Mouse (Mus musculus) adrenal gland, adult (tissue): ENCODE results near the gene Ranbp2.
A peak's percentile ranks its signal among the peaks of the same experiment; 100 is the strongest.

Experiments
- DNase-seq, 2 experiments: peaks; one replicate each; pipeline ENCODE4 v3.0.0; 2022 to 2023; ENCODE audit warnings: low spot score in 1 of 2; ENCODE audit not compliant: inconsistent age in 2 of 2

Ranbp2 gene

DNA sequence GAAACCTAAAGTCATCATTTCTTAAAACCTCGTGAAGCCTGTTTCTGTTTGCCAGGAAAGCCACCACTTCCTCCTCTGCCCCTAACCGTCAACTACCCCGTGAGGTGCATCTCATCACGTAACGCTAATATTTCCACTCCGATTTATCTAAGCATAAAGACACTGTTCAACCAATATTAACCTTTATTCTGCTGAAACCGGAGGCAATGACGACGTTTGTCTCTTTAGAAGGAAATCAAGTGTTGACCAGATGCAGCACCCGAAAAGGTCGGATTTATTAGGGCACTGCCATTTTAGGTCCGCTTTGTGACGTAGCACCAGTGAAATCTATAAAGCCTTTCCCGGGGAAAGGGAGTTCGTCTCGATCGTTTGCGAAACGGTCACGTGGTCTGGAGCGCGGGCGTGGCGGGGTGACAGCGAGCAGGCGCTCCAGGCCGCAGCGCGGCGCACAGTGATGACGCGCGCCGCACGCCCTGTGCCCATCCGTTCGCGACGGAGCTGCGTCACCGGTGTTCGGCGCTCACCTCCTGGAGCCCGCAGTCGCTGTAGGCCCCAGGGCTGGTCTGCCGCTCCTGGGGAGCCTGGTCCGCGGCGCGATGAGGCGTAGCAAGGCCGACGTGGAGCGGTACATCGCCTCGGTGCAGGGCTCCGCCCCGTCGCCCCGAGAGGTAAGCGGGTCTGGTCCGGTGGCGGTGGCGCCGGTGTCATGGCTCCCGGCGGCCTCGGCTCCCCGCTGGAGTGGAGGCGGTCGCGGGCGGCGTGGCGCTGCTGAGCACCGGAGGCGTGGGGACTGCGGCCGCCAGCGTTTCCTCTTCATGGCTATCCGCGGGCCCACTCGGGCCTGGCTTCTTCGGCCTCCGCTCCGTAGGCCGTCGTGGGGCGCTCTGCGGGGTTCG is at the start of gene Ranbp2:
Gene Ranbp2 (plus strand): TSS at position 537 of the 896 bp plus-strand sequence.
- DNase-seq: peak; percentile 99

DNA sequence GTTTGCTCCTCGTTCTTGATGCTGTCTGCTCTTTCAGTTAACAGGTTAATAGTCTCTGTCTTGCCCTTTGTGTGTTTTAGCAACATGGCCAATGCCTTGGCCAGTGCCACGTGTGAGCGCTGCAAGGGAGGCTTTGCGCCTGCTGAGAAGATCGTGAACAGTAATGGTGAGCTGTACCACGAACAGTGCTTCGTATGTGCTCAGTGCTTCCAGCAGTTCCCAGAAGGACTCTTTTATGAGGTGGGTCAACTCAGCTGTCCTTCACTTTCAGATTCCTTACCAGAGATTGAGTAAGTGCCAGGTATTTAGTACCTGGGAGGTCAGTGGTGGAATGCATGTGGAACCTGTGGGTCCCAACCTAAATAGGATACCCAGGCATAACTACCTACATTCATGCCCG is 47.8 kb upstream of the Ranbp2 start:
- DNase-seq: no peak

DNA sequence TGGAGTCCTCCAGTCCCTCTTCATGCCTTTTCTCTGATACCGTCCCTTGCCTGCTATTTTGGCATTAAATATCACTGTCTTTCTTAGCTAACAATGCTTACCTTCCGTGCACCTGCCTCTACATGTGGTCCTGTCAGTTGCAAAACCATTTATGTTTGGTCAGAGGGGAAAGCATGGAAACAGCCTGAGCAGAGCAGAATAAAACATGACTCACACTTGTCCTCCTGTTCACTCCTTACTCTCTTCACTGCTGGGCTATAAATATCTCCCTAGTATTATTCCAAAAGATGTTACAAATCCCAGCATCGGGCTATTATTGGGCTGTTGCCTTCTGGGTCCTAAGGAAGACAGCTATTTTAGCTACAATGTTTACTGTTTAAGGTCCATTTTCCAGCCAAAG is 44.9 kb upstream of the Ranbp2 start:
- DNase-seq: peak in 1 of 2 experiments; percentile 60

DNA sequence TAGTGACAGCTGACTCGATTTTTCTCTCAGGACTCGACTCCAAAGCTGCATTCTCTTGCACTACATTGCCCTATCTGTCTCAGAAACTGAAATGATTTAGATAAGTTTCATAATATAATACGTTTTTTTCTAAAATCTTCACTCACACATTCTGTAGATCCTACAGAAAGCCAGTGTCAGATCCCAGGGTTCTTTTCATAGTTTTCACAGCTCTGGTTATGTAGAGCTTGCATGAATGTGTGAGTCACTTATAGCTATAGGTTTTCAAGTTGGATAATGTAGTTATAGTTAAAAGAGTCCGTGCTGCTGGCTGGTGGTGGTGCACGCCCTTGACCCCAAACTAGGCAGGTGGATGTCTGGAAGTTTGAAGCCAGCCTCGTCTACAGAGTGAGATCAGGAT is 42.1 kb upstream of the Ranbp2 start:
- no peak for DNase-seq

DNA sequence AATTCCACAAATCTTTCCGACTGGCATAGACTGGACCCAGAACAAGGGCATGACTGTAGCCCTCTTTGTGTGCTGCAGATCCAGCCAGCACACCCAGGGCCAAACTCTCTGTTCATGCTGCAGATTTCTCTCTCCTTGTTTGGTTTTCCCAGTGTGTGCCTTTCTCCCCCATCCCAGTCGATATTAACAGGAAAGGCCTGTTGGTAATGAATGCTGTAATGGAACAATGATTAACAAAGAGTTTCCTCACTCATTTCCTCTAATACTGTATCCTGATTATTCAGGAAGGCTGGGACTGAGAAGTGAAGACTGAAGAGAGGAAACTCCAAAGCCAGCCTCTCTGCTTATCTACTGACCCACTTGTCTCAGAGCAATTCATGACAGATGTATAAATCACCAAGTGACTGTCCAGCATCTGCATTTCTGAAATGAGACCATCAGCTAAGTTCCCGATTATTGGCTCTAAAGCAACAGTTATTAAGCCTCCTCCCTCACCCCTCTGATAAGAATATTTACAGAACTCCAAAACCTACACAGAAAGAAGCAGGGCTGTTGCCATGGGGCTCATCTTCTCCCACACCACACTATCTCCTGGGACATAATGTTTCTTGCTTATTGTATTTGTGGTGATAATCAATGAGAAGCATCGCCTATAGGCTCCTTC is 41.3 kb upstream of the Ranbp2 start:
- peak in 1 of 2 experiments; percentile 57 for DNase-seq

DNA sequence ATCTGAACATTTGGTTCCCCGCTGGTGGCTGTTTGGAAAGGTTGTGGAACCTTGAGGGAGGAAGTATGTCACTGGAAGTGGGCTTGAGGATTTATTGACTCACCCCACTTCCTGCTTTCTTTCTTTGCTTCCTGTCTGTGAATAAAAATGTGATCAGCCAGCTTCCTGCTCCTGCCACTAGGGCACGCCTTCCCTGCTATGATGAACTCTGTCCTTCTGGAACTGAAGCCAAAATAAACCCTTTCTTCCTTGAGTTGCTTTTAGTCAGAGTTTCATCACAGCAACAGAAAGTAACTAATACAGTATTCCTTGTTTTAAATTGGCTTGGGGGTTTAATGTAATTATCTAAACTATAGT is 40.8 kb upstream of the Ranbp2 start:
- DNase-seq: peak in 1 of 2 experiments; percentile 72

DNA sequence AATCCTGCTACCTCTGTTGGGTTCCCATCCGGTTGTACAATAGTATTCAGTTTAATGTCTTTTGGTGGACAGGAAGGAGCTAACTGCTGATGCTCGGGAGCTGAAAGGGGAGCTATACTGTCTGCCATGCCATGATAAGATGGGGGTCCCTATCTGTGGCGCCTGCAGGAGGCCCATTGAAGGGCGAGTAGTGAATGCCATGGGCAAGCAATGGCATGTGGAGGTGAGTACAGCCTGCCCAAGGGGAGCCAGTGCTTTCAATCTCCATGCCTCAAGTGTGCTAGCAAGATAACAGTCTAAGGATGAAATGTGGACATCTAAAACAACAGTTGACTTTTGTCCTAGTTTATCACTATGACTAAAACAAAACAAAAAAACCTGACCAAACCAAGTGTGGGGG is 34.4 kb upstream of the Ranbp2 start:
- DNase-seq: no peak

DNA sequence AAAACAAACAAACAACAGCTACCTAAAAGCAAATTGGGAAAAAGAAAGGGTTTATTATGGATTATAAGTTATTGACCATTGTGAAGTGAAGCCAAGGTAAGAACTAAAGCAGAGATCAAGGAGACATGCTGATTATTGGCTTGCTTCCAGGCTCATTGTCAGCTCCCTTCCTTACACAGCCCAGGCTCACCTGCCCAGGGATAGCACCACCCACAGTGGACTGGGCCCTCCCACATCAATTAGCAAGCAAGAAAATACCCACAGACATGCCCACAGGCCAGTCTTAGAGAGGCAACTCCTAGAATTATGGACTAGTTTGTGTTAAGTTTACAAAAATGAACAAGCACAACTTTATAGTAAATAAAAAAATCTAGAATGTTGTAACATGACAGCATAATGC is 33.9 kb upstream of the Ranbp2 start:
- DNase-seq: no peak

DNA sequence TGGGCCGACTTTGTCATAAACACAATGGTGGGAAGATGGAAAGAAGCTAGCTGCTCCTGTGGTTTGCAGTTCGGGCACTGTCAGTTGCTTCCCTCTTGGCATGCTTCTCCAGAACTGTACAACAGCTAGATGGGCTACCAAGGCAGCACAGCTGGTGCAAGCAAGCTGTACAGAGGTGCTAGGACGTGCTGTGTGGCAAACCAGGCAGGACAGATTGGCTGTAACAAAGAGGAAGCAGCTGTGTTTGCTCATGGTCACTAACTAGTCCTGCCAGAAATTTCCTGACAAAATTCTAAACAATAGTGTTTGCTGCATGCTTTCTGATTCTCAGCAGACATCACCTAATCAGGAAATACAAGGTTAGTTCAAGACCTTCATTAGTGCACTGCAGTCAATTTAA is 30.0 kb upstream of the Ranbp2 start:
- DNase-seq: no peak

DNA sequence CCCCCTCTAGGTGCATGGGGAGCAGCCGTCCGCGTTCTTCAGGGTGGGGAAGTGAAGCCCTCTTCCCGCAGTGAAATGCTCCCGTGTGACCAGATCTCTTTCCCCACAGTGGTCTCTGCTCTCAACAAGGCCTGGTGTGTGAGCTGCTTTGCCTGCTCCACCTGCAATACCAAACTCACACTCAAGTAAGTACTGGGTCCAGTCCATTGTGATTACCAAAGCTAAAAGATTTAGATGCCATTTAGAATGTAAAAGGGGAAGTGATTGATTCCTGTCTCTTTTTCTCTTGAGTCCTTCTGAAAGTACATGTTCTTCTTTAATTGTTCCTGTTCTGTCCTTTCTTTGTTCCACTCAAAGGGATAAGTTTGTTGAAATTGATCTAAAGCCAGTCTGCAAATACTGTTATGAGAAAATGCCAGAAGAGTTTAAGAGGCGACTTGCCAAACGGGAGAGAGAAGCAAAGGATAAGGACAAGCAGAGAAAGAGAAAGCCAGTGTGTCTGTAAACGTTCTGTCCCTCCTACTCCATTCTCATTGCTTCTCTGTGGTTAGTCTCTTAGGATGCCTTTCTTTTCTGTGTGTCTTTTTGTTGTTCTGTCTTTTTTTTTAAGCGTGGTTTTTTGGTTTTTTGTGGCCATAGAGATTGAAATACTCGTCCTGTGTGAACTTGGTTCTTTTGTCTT is 28.3 kb upstream of the Ranbp2 start:
- no peak for DNase-seq

DNA sequence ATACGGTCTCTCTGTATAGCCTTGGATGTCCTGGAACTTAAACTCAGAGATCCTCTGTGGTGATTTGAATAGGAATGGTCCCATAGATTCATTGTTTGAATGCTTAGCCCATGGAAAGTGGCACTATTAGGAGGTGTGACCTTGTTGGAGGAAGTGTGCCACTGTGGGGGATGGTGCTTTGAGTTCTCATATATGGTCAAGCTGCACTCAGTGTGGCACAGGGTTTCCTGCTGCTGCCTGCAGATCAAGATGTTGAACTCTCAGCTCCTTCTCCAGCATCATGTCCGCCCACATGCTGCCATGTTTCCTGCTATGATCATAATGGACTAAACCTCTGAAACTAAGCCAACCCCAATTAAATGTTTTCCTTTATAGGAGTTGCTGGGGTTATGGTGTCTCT is 18.8 kb upstream of the Ranbp2 start:
- DNase-seq: no peak

DNA sequence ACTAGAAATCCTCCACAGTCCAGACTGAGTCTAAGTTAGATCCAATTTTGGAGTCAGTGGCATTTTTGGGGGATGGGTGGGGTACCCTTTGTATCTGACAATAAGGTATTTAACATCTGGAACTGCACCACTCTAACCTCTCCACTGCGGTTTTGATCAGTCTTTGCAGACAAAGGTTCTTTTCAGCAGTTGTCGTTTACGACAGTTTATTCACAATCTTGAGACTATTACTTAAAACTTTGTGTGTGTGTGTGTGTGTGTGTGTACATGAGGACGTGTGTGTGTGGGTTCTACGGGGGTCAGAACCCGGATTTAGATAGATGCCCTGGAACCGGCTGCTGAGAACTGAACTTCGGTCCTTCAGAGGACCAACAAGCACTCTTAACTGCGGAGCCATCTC is 870 bp upstream of the Ranbp2 start:
- DNase-seq: no peak

DNA sequence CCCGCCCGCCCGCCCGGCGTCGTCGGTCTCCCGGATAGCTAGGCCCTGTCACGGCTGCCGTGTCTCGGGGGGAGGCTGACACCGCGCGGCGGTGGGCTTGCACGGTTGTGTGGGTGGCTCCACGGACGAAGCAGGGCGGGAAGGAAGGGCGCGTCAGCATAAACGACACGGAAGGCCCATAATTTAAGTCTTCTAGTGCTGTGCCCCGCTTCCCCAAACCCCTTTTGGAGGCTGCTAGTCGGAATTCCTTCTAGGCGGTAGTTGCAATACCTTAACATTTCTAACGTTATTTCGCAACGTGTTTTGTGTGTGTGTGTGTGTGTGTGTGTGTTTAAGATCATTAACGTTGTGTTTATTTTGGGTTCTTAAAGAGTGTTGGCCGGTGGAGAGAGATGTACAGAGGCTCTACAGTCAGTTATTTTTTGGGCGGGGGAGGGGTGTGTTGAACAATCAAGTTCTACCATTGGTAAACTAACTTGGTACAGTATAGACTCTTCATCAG is 611 bp downstream of the Ranbp2 start:
- no peak for DNase-seq

DNA sequence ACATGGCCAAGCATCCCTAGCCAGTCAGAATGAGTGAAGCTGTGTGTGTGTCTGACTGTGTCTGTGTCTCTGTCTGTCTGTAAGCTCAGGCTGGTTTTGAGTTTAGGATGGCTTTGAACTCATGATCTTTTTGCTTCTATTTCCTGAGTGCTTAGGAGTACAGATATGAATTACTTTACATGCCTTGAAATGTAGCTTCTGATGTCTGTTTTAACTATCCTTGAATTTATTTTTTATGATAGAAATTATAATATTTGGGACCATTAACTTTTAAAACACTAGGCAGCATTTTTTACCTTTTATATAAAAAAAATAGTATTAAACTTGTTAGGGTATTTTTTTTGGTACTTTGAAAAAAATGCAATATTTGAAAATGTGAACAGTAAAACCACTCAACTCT is 4.9 kb downstream of the Ranbp2 start:
- no peak for DNase-seq

DNA sequence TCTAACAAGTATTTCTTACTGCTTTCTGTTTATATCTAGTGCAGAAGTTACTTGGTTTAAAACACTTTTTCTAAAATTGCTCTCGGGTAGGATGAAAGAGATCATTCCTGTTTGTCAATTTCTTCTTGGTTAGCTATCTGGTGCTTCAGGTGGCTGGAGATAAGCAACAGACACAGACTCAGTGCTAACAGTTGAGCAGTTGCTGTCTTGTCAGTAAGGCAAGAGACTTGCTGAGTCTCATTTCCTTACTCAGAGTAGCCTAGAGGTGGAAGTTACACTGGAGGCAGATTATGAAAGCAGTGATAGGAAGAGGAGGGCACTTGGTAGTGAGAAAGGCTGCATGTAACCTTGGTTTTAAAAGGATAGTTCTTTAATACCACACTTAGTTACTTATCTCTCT is 5.5 kb downstream of the Ranbp2 start:
- DNase-seq: no peak

DNA sequence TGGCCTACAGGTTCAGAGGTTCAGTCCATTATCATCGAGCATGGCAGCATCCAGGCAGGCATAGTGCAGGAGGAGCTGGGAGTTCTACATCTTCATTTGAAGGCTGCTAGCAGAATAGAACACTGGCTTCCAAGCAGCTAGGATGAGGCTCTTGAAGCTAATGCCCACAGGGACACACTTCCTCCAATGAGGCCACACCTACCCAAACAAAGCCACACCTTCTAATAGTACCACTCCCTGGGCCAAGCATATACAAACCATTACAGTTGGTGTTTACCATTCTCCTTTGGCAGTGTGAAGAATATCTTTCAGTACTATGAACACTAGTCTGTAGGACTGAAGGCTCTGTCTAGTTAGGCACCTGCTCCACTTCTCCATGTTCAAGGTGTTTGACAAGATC is 13.2 kb downstream of the Ranbp2 start:
- no peak for DNase-seq

DNA sequence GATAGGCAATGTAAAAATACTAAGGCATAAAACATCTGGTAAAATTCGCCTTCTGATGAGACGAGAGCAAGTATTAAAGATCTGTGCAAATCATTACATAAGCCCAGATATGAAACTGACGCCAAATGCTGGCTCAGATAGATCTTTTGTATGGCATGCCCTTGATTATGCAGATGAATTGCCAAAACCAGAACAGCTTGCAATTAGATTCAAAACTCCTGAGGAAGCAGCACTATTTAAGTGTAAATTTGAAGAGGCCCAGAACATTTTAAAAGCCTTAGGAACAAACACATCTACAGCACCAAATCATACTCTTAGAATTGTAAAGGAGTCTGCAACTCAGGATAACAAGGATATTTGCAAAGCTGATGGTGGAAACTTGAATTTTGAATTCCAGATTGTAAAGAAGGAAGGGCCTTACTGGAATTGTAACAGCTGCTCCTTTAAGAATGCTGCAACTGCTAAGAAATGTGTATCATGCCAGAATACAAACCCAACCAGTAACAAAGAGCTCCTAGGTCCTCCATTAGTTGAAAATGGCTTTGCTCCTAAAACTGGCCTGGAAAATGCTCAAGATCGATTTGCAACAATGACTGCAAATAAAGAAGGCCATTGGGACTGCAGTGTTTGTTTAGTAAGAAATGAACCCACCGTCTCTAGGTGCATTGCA is 30.5 kb downstream of the Ranbp2 start:
- no peak for DNase-seq

DNA sequence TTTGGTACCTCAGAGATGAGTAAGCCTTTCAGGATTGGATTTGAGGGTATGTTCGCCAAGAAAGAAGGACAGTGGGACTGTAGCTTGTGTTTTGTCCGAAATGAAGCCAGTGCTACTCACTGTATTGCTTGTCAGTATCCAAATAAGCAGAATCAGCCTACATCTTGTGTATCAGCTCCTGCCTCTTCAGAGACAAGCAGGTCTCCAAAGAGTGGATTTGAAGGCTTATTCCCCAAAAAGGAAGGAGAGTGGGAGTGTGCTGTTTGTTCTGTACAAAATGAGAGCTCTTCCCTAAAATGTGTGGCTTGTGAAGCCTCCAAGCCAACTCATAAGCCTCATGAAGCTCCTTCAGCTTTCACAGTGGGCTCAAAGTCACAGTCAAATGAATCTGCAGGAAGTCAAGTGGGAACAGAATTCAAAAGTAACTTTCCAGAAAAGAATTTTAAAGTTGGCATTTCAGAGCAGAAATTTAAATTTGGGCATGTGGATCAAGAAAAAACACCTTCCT is 31.4 kb downstream of the Ranbp2 start:
- DNase-seq: no peak

DNA sequence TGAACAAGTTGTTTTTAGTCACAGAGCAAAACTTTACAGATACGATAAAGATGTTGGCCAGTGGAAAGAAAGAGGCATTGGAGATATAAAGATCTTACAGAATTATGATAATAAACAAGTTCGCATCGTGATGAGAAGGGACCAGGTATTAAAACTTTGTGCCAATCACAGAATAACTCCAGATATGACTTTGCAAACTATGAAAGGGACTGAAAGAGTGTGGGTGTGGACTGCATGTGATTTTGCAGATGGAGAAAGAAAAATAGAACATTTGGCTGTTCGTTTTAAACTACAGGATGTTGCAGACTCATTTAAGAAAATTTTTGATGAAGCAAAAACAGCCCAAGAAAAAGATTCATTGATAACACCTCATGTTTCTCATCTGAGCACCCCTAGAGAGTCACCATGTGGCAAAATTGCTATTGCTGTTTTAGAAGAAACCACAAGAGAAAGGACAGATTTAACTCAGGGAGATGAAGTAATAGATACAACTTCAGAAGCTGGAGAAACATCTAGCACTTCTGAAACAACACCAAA is 33.3 kb downstream of the Ranbp2 start:
- DNase-seq: no peak

DNA sequence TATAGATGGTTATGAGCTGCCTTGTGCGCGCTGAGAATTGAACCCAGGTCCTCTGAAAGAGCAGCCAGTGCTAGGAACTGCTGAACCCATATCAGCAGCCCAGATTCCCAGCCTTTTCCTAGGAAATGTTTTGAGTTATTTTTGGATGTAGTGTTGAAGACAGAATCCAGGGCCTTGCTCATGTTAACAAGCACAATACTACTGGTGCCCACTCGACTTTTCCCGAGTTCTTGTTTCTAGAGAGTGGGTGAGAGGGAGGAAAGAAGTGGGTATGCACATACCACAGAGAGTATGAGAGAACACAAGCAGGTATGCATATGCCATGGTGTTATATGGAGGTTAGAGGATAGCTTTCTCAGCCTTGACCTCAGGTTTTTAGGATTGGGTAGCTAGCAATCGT is 44.3 kb downstream of the Ranbp2 start:
- DNase-seq: no peak

DNA sequence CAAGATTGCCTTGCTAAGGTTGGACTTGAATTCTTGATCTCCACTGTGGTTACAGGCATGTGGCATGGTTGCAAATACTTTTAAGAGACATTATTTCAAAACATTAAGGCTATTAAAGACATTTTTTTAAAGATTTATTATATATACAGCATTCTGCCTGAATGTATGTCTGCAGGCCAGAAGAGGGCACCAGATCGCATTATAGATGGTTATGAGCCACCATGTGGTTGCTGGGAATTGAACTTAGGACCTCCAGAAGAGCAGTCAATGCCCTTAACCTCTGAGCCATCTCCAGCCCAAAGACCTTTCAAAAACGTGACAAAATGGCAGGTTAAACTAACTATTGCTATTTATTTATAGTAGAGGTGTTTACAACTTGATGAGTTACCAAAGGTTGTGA is 48.9 kb downstream of the Ranbp2 start:
- DNase-seq: no peak
